Mouse (Mus musculus): ENCODE measurements around the gene Clec3a. TPM values are rescaled to one million over a fixed set of nuclear protein-coding genes. Genes with fewer than 3 reads are reported as not detected.

Clec3a gene
- polyA plus RNA-seq, 1 experiment from 2014 or later: not detected

DNA sequence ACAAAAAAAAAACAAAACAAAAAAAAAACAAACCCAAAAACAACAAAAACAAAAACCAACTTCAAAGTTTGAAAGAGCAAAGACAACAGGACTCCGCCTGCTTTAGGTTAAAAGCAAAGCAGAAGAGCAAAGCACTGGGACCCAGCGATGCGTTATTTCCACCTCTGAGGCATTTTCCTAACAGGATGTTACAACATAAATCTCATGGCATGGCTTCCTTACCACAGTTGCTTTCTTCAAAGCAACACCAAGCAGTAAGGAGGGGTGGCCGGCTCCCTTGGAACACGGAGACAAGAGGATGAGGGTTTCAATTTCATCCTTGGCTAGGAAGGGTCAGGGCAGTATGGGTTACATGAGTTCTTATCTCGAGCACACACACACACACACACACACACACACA lies 1.0 kb downstream of the Clec3a start:
- Histone ChIP-seq H3K27ac (no peak overlapping the region), H3K36me3 (no peaks in the 10 kb centered on the region), H3K4me2 (no peak overlapping the region), H3K9ac (no peak overlapping the region), H3K4me1 (replicated peaks) (no peaks in the 10 kb centered on the region), H3K9me3 (replicated peaks) (no peaks in the 10 kb centered on the region), H3K27me3 (no peaks in the 10 kb centered on the region), H3K4me3 (no peak overlapping the region)
- no peak for ATAC-seq (replicated peaks; ENCODE audit: insufficient number of reproducible peaks, insufficient read depth, low FRiP score, low read depth)
- 58% methylated on average over 6 of the region's 6 CpGs for WGBS

GRCm38 (mm10) chr8:114421544-114421943 lies 3.7 kb downstream of the Clec3a start:
- no peak overlapping the region for H3K27ac ChIP-seq
- ATAC-seq (replicated peaks; ENCODE audit: insufficient number of reproducible peaks, insufficient read depth, low FRiP score, low read depth): no peak
- H3K4me1 ChIP-seq (replicated peaks): no peaks in the 10 kb centered on the region
- no peaks in the 10 kb centered on the region for H3K36me3 ChIP-seq
- no peaks in the 10 kb centered on the region for H3K9me3 ChIP-seq (replicated peaks)
- H3K27me3 ChIP-seq: no peaks in the 10 kb centered on the region
- no peak overlapping the region for H3K9ac ChIP-seq
- H3K4me3 ChIP-seq: no peak overlapping the region
- WGBS: 73% methylated on average over 4 of the region's 4 CpGs
- no peak overlapping the region for H3K4me2 ChIP-seq

GRCm38 (mm10) chr8:114438236-114438635 lies 20.4 kb downstream of the Clec3a start:
- ATAC-seq (replicated peaks; ENCODE audit: insufficient number of reproducible peaks, insufficient read depth, low FRiP score, low read depth): no peak
- no peaks in the 10 kb centered on the region for H3K27me3 ChIP-seq
- peaks cover 13% of the 10 kb centered on the region for H3K4me1 ChIP-seq (replicated peaks)
- no peak overlapping the region for H3K27ac ChIP-seq
- H3K9me3 ChIP-seq (replicated peaks): no peaks in the 10 kb centered on the region
- WGBS: 10% methylated on average over 6 of the region's 6 CpGs
- no peaks in the 10 kb centered on the region for H3K36me3 ChIP-seq
- no peak overlapping the region for H3K4me3 ChIP-seq
- no peak overlapping the region for H3K9ac ChIP-seq
- no peak overlapping the region for H3K4me2 ChIP-seq

DNA sequence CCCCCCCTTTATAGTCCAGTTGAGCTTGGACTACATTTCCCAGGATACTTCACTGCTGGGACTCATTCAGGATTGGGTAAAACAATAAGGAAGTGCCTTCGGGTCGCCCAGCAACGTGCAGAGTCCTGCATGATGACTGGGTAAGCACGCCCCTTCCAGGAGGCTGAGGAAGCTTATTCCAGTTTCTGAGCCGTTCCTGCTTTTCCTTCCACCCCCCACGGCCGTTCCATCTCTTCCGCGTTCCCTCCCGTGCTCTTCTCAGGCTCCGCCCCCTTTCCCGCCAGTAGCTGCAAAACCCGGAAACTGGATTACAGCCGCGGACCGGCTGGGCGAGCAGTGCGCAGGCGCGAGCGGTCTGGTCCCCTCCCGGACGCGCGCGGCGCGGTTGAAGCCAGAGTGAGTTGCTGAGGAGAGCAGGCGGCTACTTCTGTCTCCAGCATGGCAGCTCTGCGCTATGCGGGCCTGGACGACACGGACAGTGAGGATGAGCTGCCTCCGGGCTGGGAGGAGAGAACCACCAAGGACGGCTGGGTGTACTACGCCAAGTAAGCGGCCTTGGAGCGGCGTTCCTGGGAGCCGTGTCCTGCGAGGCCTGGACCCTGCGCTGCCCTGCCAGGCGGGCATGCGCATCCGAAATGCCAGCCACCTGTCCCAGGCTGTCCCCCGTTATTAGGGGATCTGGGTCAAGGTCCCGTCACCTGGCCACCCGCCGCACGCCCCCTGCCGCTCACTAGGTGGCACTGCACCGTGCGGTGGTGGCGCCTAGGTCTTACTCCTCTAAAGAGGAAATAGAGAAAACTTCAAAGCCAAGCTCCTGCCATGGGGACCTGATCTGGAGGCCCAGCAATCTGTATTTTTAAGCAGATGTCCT lies 21.7 kb downstream of the Clec3a start, which contains the start of gene Wwox:
Wwox (plus strand) TSS at position 322 of the 871 bp plus-strand sequence.
- Histone ChIP-seq H3K36me3 (no peaks in the 10 kb centered on the region), H3K27ac (peak within 1 kb of the TSS; percentile 85), H3K4me3 (peak within 1 kb of the TSS; percentile 86), H3K4me1 (replicated peaks) (peaks cover 13% of the 10 kb centered on the region), H3K9me3 (replicated peaks) (no peaks in the 10 kb centered on the region), H3K4me2 (peak within 1 kb of the TSS; percentile 97), H3K27me3 (no peaks in the 10 kb centered on the region), H3K9ac (peak within 1 kb of the TSS; percentile 76)
- WGBS: under 1% methylated on average over 54 of the region's 54 CpGs
- peak; percentile 97 for ATAC-seq (replicated peaks; ENCODE audit: insufficient number of reproducible peaks, insufficient read depth, low FRiP score, low read depth)

DNA sequence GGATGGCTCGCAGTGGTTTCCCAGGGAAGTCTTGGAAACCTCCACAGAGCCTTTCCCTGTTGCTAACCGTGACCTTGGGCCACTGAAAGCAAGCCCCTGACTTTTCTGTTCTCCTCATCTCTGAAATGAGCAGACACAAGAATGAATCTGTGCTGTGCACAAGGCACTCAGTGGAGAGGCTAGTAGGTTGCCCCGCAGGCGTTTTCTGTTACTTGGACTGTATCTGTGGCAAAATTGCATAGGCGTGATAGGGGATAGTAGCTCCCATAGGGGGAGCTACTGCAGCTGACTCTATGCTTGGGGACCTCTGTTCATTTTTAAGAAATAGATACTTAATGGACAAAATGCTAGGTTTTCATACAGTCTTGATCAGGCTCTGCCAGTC lies 22.3 kb downstream of the Clec3a start:
- no peak for ATAC-seq (replicated peaks; ENCODE audit: insufficient number of reproducible peaks, insufficient read depth, low FRiP score, low read depth)
- Histone ChIP-seq H3K4me1 (replicated peaks) (peaks cover 13% of the 10 kb centered on the region), H3K4me3 (peak overlapping the region; percentile 86), H3K9me3 (replicated peaks) (no peaks in the 10 kb centered on the region), H3K27ac (peak overlapping the region; percentile 85), H3K9ac (peak overlapping the region; percentile 76), H3K4me2 (peak overlapping the region; percentile 97), H3K27me3 (no peaks in the 10 kb centered on the region), H3K36me3 (no peaks in the 10 kb centered on the region; the same call in 1 of the 2 replicates)
- WGBS: 18% methylated on average over 5 of the region's 5 CpGs

GRCm38 (mm10) chr8:114441616-114442015 lies 23.7 kb downstream of the Clec3a start:
- Histone ChIP-seq H3K4me1 (replicated peaks) (peaks cover 13% of the 10 kb centered on the region), H3K4me2 (no peak overlapping the region), H3K4me3 (no peak overlapping the region), H3K9ac (no peak overlapping the region), H3K9me3 (replicated peaks) (no peaks in the 10 kb centered on the region), H3K27ac (no peak overlapping the region), H3K27me3 (no peaks in the 10 kb centered on the region), H3K36me3 (no peaks in the 10 kb centered on the region; the same call in 1 of the 2 replicates)
- no peak for ATAC-seq (replicated peaks; ENCODE audit: insufficient number of reproducible peaks, insufficient read depth, low FRiP score, low read depth)
- 76% methylated on average over 4 of the region's 4 CpGs for WGBS

- H3K4me3 ChIP-seq: no peak overlapping the region
- 79% methylated on average over 7 of the region's 7 CpGs for WGBS
- no peak overlapping the region for H3K9ac ChIP-seq
- no peak for ATAC-seq (replicated peaks; ENCODE audit: insufficient number of reproducible peaks, insufficient read depth, low FRiP score, low read depth)
- peaks cover 16% of the 10 kb centered on the region for H3K4me1 ChIP-seq (replicated peaks)
- no peaks in the 10 kb centered on the region; the same call in 1 of the 2 replicates for H3K36me3 ChIP-seq
- H3K27me3 ChIP-seq: no peaks in the 10 kb centered on the region
- H3K27ac ChIP-seq: no peak overlapping the region
- H3K9me3 ChIP-seq (replicated peaks): no peaks in the 10 kb centered on the region
- H3K4me2 ChIP-seq: no peak overlapping the region
These were observed 29.0 kb downstream of the Clec3a start for GRCm38 (mm10) chr8:114446884-114447283.

GRCm38 (mm10) chr8:114452278-114452677 lies 34.4 kb downstream of the Clec3a start:
- Histone ChIP-seq H3K4me3 (no peak overlapping the region), H3K27me3 (no peaks in the 10 kb centered on the region), H3K4me1 (replicated peaks) (peaks cover 29% of the 10 kb centered on the region), H3K27ac (no peak overlapping the region), H3K9me3 (replicated peaks) (no peaks in the 10 kb centered on the region), H3K36me3 (no peaks in the 10 kb centered on the region), H3K9ac (no peak overlapping the region), H3K4me2 (no peak overlapping the region)
- WGBS: 81% methylated on average over 8 of the region's 8 CpGs
- ATAC-seq (replicated peaks; ENCODE audit: insufficient number of reproducible peaks, insufficient read depth, low FRiP score, low read depth): no peak

DNA sequence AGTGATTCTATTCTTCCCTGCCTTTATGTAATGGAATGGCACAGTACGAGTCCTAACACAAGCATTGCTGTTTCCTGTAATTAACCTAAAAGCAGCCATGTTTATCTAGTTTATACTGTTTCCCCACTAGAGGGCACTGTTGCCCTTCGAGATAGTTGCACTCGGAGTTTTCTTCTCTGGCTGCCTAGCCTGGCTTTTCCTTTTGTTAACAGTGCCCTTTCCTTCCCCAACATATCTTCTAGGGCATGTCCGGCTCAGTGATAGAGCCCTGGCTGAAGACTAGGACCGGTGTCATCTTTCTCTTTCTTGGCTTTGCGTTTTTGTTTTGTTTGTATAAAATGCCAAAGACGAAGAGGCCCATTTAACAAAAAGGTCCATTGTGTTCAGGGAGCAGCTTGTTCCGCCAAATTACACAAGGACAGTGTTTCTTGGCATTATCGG lies 34.9 kb downstream of the Clec3a start:
- H3K27ac ChIP-seq: no peak overlapping the region
- no peak for ATAC-seq (replicated peaks; ENCODE audit: insufficient number of reproducible peaks, insufficient read depth, low FRiP score, low read depth)
- no peaks in the 10 kb centered on the region for H3K9me3 ChIP-seq (replicated peaks)
- peaks cover 33% of the 10 kb centered on the region for H3K4me1 ChIP-seq (replicated peaks)
- peak overlapping the region; percentile 36; the same call in 1 of the 2 replicates for H3K4me2 ChIP-seq
- no peaks in the 10 kb centered on the region for H3K36me3 ChIP-seq
- H3K9ac ChIP-seq: no peak overlapping the region
- no peaks in the 10 kb centered on the region for H3K27me3 ChIP-seq
- 17% methylated on average over 9 of the region's 9 CpGs for WGBS
- H3K4me3 ChIP-seq: no peak overlapping the region

DNA sequence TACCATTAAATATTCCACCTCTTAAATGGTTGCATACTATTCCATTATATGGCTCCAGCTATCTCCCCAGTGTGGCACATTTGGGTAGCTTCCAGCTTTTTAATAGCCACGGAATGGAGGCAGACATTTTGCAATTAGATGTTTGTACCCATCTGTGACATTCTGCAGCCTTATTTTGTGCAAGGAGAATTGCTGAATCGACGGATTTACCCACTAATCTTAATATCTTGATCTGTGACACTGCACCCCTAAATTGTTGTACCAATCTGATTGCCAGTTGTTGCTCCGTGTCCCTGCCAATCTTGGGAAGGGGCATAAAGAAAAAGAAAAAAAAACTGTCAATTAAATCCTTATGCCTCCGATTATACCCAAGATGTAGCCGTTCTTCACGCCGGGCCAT lies 37.4 kb downstream of the Clec3a start:
- no peaks in the 10 kb centered on the region for H3K27me3 ChIP-seq
- no peaks in the 10 kb centered on the region for H3K36me3 ChIP-seq
- peaks cover 17% of the 10 kb centered on the region for H3K4me1 ChIP-seq (replicated peaks)
- H3K4me2 ChIP-seq: no peak overlapping the region
- H3K4me3 ChIP-seq: no peak overlapping the region
- H3K9ac ChIP-seq: 0 out of 2 replicates have a peak overlapping the region, but pooled peaks have one; percentile 41
- H3K9me3 ChIP-seq (replicated peaks): no peaks in the 10 kb centered on the region
- ATAC-seq (replicated peaks; ENCODE audit: insufficient number of reproducible peaks, insufficient read depth, low FRiP score, low read depth): no peak
- WGBS: 91% methylated on average over 8 of the region's 8 CpGs
- H3K27ac ChIP-seq: peak overlapping the region; percentile 91

DNA sequence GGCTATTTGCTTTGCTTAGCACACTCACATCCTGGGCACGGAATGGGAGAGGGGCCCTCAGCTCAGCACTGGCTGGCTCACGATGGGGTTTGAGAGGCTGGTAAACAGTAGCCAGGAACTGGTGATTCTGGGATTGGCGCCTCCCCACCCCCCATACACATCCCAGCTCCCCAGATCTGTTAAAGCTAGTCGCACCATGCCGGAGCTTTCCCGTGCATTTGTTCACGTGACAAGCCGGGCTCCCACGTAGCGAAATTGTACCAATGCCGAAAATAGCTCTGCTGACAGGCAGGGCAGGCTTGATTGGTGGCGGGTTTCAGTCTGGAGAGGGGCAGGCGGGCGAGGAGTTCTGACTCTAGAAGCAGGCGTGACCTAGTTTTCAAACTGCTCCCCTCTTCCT lies 38.1 kb downstream of the Clec3a start:
- Histone ChIP-seq H3K9ac (peak overlapping the region; percentile 41), H3K9me3 (replicated peaks) (no peaks in the 10 kb centered on the region), H3K4me1 (replicated peaks) (peaks cover 17% of the 10 kb centered on the region), H3K4me3 (peak overlapping the region; percentile 32), H3K4me2 (peak overlapping the region; percentile 53), H3K27me3 (no peaks in the 10 kb centered on the region), H3K27ac (peak overlapping the region; percentile 91), H3K36me3 (no peaks in the 10 kb centered on the region)
- peak; percentile 62 for ATAC-seq (replicated peaks; ENCODE audit: insufficient number of reproducible peaks, insufficient read depth, low FRiP score, low read depth)
- WGBS: 34% methylated on average over 15 of the region's 15 CpGs

All from heart, embryonic 15.5 days (tissue).